Comparison of ENCODE assay signal across 8 mouse cellular contexts in the genomic region with DNA sequence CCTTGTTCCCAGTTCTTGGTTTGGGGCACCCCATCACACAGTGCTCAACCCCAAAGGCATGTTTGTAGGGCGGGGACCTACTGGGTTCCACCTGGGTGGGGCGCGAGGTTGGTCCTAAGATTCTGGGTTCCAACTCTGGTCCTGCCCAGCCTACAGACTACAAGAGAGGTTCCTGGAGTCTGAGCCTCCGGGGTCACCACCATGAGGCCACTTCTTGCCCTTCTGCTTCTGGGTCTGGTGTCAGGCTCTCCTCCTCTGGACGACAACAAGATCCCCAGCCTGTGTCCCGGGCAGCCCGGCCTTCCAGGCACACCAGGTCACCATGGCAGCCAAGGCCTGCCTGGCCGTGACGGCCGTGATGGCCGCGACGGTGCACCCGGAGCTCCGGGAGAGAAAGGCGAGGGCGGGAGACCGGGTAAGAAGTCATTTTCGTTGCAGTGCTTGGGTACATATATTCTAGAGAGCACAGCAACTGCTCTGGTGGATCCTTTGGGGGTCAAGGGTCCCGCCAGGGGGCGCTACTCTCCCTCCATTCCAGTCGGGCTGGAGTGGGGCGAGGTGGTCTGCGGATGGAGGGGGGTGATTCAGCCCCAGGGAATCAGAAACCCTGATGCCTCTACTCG. TPM values are rescaled to one million over a fixed set of nuclear protein-coding genes. Genes with fewer than 3 reads are reported as not detected.
DNase-seq lines count a peak whose midpoint lies in the region; ATAC-seq and TF ChIP-seq lines count a peak whose summit lies in the region.

No protein-coding gene starts in this region.

- H3K4me2 ChIP-seq in embryonic facial prominence, embryonic 14.5 days (ENCODE audit: low read depth, low read length): peak overlapping the region; percentile 51
- H3K4me2 ChIP-seq in hindbrain, embryonic 14.5 days (replicated peaks): peak overlapping the region; percentile 27

- no peak overlapping the region for H3K4me3 ChIP-seq in MEL (ENCODE audit: control insufficient read depth in 1 of 2, insufficient read depth in 1 of 2, low read depth in 2 of 2, low read length in 2 of 2)
- peak overlapping the region; percentile 15; the same call in 1 of the 2 replicates for H3K4me3 ChIP-seq in embryonic facial prominence, embryonic 14.5 days (ENCODE audit: low read depth, low read length)
- H3K4me3 ChIP-seq in hindbrain, embryonic 14.5 days (replicated peaks; ENCODE audit: low read length): no peak overlapping the region

- no peak for TF ChIP-seq RAD21 in MEL (IDR thresholded peaks at IDR 0.05; ENCODE audit: low read depth, low read length)

- TF ChIP-seq EP300 in MEL (IDR thresholded peaks at IDR 0.05; ENCODE audit: low read depth in 1 of 2, low read length in 2 of 2): no peak

- no peak overlapping the region for H3K27ac ChIP-seq in MEL (ENCODE audit: control insufficient read depth, low read depth, low read length)
- peak overlapping the region; percentile 79 for H3K27ac ChIP-seq in embryonic facial prominence, embryonic 14.5 days (replicated peaks; ENCODE audit: low read depth, low read length)
- peak overlapping the region; percentile 34 for H3K27ac ChIP-seq in hindbrain, embryonic 14.5 days

- H3K9me3 ChIP-seq in MEL (replicated peaks; ENCODE audit: insufficient read depth, low read length): no peaks in the 10 kb centered on the region
- H3K9me3 ChIP-seq in embryonic facial prominence, embryonic 14.5 days (ENCODE audit: control insufficient read depth, low read length): no peaks in the 10 kb centered on the region
- H3K9me3 ChIP-seq in hindbrain, embryonic 14.5 days (ENCODE audit: control insufficient read depth, low read length): no peaks in the 10 kb centered on the region

- ATAC-seq in embryonic facial prominence, embryonic 14.5 days (ENCODE audit: low read depth): no peak
- 0 out of 2 replicates have a peak, but pooled peaks have one; percentile 12 for ATAC-seq in hindbrain, embryonic 14.5 days (ENCODE audit: low FRiP score)

- peaks cover 45% of the 10 kb centered on the region for H3K79me2 ChIP-seq in MEL (ENCODE audit: control insufficient read depth, insufficient read depth, low read length, poor library complexity)

- DNase-seq in heart, adult 11 months: peak; percentile 96
- DNase-seq in heart, postnatal 25 days (ENCODE audit: low spot score): no peak
- no peak for DNase-seq in MEL (ENCODE audit: low read depth, low spot score)
- DNase-seq in embryonic facial prominence, embryonic 14.5 days (ENCODE audit: low spot score): peak; percentile 26
- no peak for DNase-seq in hindbrain, embryonic 14.5 days (ENCODE audit: low spot score)
- peak; percentile 48 for DNase-seq in mesoderm, embryonic 11.5 days (ENCODE audit: low read depth, low spot score)
- no peak for DNase-seq in B cell, adult 2 months
- no peak for DNase-seq in layer of hippocampus, adult 9-10 months (ENCODE audit: low spot score)

- no peaks in the 10 kb centered on the region for H3K27me3 ChIP-seq in MEL (ENCODE audit: control insufficient read depth in 1 of 2, insufficient read depth in 2 of 2, low read length in 2 of 2)
- no peaks in the 10 kb centered on the region for H3K27me3 ChIP-seq in embryonic facial prominence, embryonic 14.5 days (replicated peaks; ENCODE audit: control insufficient read depth, insufficient read depth, low read length)
- no peaks in the 10 kb centered on the region for H3K27me3 ChIP-seq in hindbrain, embryonic 14.5 days (ENCODE audit: control insufficient read depth, insufficient read depth, low read length)

- WGBS in embryonic facial prominence, embryonic 14.5 days: 35% methylated on average over 16 of the region's 25 CpGs
- 33% methylated on average over 25 of the region's 25 CpGs for WGBS in hindbrain, embryonic 14.5 days

- H3K9ac ChIP-seq in MEL (ENCODE audit: control insufficient read depth, low read depth, low read length, poor library complexity, severe bottlenecking): no peak overlapping the region
- H3K9ac ChIP-seq in embryonic facial prominence, embryonic 14.5 days (ENCODE audit: low read depth, low read length): peak overlapping the region; percentile 43
- H3K9ac ChIP-seq in hindbrain, embryonic 14.5 days: peak overlapping the region; percentile 42; the same call in 1 of the 2 replicates

- TF ChIP-seq POLR2A in MEL (IDR thresholded peaks at IDR 0.05; ENCODE audit: control insufficient read depth in 1 of 2, insufficient read depth in 1 of 2, low read depth in 1 of 2, low read length in 2 of 2, poor library complexity in 1 of 2): no peak

- peaks cover 0 to 8% of the 10 kb centered on the region in 2 experiments; a peak in 3 of 4 replicates for H3K36me3 ChIP-seq in MEL (ENCODE audit: control insufficient read depth in 1 of 2, insufficient read depth in 2 of 2, low read length in 2 of 2)
- peaks cover 20% of the 10 kb centered on the region for H3K36me3 ChIP-seq in embryonic facial prominence, embryonic 14.5 days (ENCODE audit: control insufficient read depth, insufficient read depth, low read length)
- no peaks in the 10 kb centered on the region for H3K36me3 ChIP-seq in hindbrain, embryonic 14.5 days (replicated peaks; ENCODE audit: control insufficient read depth, insufficient read depth)

- H3K4me1 ChIP-seq in MEL (ENCODE audit: control insufficient read depth in 1 of 2, insufficient read depth in 2 of 2, low read length in 2 of 2): peaks cover 0 to 16% of the 10 kb centered on the region in 2 experiments; a peak in 3 of 4 replicates
- H3K4me1 ChIP-seq in embryonic facial prominence, embryonic 14.5 days (ENCODE audit: control insufficient read depth, insufficient read depth, low read length): peaks cover 40% of the 10 kb centered on the region
- H3K4me1 ChIP-seq in hindbrain, embryonic 14.5 days (replicated peaks; ENCODE audit: control insufficient read depth, insufficient read depth, low read length): peaks cover 22% of the 10 kb centered on the region

- intact Hi-C loops in heart, postnatal 25 days (cut with DNase I): loop anchor here (5.0 kb wide), 2 partner anchors 35 to 120 kb away; no protein-coding TSS in a partner anchor

- TF ChIP-seq CTCF in MEL (IDR thresholded peaks at IDR 0.05 in 2 of 3, conservative IDR thresholded peaks at IDR 0.05 in 1 of 3; ENCODE audit: control insufficient read depth in 1 of 3, insufficient read depth in 1 of 3, low read depth in 2 of 3, low read length in 3 of 3, poor library complexity in 1 of 3, severe bottlenecking in 1 of 3): peak; percentile 26 to 73 (median 47); a peak in 5 of 6 replicates

TF ChIP-seq in MEL, 35 proteins besides CTCF, POLR2A, EP300 and RAD21 (continues in another document):
- TF ChIP-seq GABPA (IDR thresholded peaks at IDR 0.05; ENCODE audit: low read depth, low read length) (no peak), MYB (IDR thresholded peaks at IDR 0.05; ENCODE audit: low read depth, low read length) (no peak), MAX (IDR thresholded peaks at IDR 0.05; ENCODE audit: low read length) (no peak), HCFC1 (IDR thresholded peaks at IDR 0.05; ENCODE audit: low read depth, low read length) (no peak), NRF1 (IDR thresholded peaks at IDR 0.05; ENCODE audit: insufficient read depth, low read depth, low read length, poor library complexity, severe bottlenecking) (no peak), USF2 (IDR thresholded peaks at IDR 0.05; ENCODE audit: borderline replicate concordance in 1 of 2, insufficient read depth in 1 of 2, low read depth in 1 of 2, low read length in 2 of 2) (no peak), USF1 (IDR thresholded peaks at IDR 0.05; ENCODE audit: low read depth, low read length) (no peak), ZKSCAN1 (IDR thresholded peaks at IDR 0.05; ENCODE audit: low read depth, low read length) (no peak)

RNA-seq across cellular contexts. Expression of gene C1qtnf5, which starts 0.6 kb away (rescaled TPM):
- total RNA-seq in heart, postnatal 25 days (2021): 10 to 100 TPM in 1 of 2 experiments, 1 to 10 TPM in 1; 9.7 to 10.9 TPM
- 0.19 TPM in 1 of 2 replicates, not detected in the other for total RNA-seq in MEL (2012; rRNA removed)
- polyA plus RNA-seq in MEL (2012; ENCODE audit: insufficient read depth in 1 of 2, insufficient read length in 2 of 2, low read depth in 1 of 2, low replicate concordance in 2 of 2, missing spikeins in 1 of 2): under 1 TPM in 1 of 2 experiments, not detected in 1; 0.13 TPM
- polyA plus RNA-seq in embryonic facial prominence, embryonic 14.5 days (2014; fragmentation: Nextera tagmentation; extraction: Ambion mirVana): 4.8 and 5.2 TPM in 2 replicates
- 7.0 and 8.0 TPM in 2 replicates for polyA plus RNA-seq in hindbrain, embryonic 14.5 days (2014; fragmentation: Nextera tagmentation; extraction: Ambion mirVana)

RNA-seq across cellular contexts. Expression of gene Gm49380, which starts 5.6 kb away (rescaled TPM):
- under 1 TPM in 1 of 2 experiments, not detected in 1; 0.11 TPM for total RNA-seq in heart, postnatal 25 days (2021)
- not detected in 2 replicates for total RNA-seq in MEL (2012; rRNA removed)
- polyA plus RNA-seq in MEL (2012; ENCODE audit: insufficient read depth in 1 of 2, insufficient read length in 2 of 2, low read depth in 1 of 2, low replicate concordance in 2 of 2, missing spikeins in 1 of 2): under 1 TPM in 1 of 2 experiments, not detected in 1; 0.24 TPM
- 0.22 and 0.35 TPM in 2 replicates for polyA plus RNA-seq in embryonic facial prominence, embryonic 14.5 days (2014; fragmentation: Nextera tagmentation; extraction: Ambion mirVana)
- polyA plus RNA-seq in hindbrain, embryonic 14.5 days (2014; fragmentation: Nextera tagmentation; extraction: Ambion mirVana): 0.35 TPM in 1 of 2 replicates, not detected in the other

RNA-seq across cellular contexts. Expression of gene Rnf26, which starts 5.6 kb away (rescaled TPM):
- 1 to 10 TPM; 7.7 to 8.1 TPM for total RNA-seq in heart, postnatal 25 days (2021)
- 13.3 and 14.0 TPM in 2 replicates for total RNA-seq in MEL (2012; rRNA removed)
- 10 to 100 TPM in 1 of 2 experiments, not detected in 1; 55.1 TPM for polyA plus RNA-seq in MEL (2012; ENCODE audit: insufficient read depth in 1 of 2, insufficient read length in 2 of 2, low read depth in 1 of 2, low replicate concordance in 2 of 2, missing spikeins in 1 of 2)
- polyA plus RNA-seq in embryonic facial prominence, embryonic 14.5 days (2014; fragmentation: Nextera tagmentation; extraction: Ambion mirVana): 61.4 and 73.4 TPM in 2 replicates
- polyA plus RNA-seq in hindbrain, embryonic 14.5 days (2014; fragmentation: Nextera tagmentation; extraction: Ambion mirVana): 30.6 and 32.7 TPM in 2 replicates

RNA-seq across cellular contexts. Expression of gene Mfrp, which starts 6.1 kb away (rescaled TPM):
- total RNA-seq in heart, postnatal 25 days (2021): not detected
- not detected in 2 replicates for total RNA-seq in MEL (2012; rRNA removed)
- polyA plus RNA-seq in MEL (2012; ENCODE audit: insufficient read depth in 1 of 2, insufficient read length in 2 of 2, low read depth in 1 of 2, low replicate concordance in 2 of 2, missing spikeins in 1 of 2): under 1 TPM in 1 of 2 experiments, not detected in 1; 0.10 TPM
- polyA plus RNA-seq in embryonic facial prominence, embryonic 14.5 days (2014; fragmentation: Nextera tagmentation; extraction: Ambion mirVana): not detected in 2 replicates
- polyA plus RNA-seq in hindbrain, embryonic 14.5 days (2014; fragmentation: Nextera tagmentation; extraction: Ambion mirVana): 0.31 and 0.41 TPM in 2 replicates

RNA-seq across cellular contexts. Expression of gene Mcam, which starts 26.6 kb away (rescaled TPM):
- total RNA-seq in heart, postnatal 25 days (2021): 10 to 100 TPM; 38.9 to 40.4 TPM
- 0.10 and 0.15 TPM in 2 replicates for total RNA-seq in MEL (2012; rRNA removed)
- under 1 TPM in 1 of 2 experiments, not detected in 1; 0.88 TPM for polyA plus RNA-seq in MEL (2012; ENCODE audit: insufficient read depth in 1 of 2, insufficient read length in 2 of 2, low read depth in 1 of 2, low replicate concordance in 2 of 2, missing spikeins in 1 of 2)
- polyA plus RNA-seq in embryonic facial prominence, embryonic 14.5 days (2014; fragmentation: Nextera tagmentation; extraction: Ambion mirVana): 47.0 and 47.5 TPM in 2 replicates
- polyA plus RNA-seq in hindbrain, embryonic 14.5 days (2014; fragmentation: Nextera tagmentation; extraction: Ambion mirVana): 12.6 and 13.6 TPM in 2 replicates

Comparison
In these comparisons a context has a peak if more than half of its experiments do, and no peak if none do; other contexts are left out.
1. DNase-seq: peak in heart, adult 11 months (single experiment), embryonic facial prominence, embryonic 14.5 days (single experiment) and mesoderm, embryonic 11.5 days (single experiment); none in heart, postnatal 25 days (single experiment), MEL (single experiment), hindbrain, embryonic 14.5 days (single experiment), B cell, adult 2 months (0 of 2) and layer of hippocampus, adult 9-10 months (single experiment).